Mouse (Mus musculus) limb, embryonic 15.5 days (tissue): Measurements from ENCODE around the gene Tmem88. TPM values are rescaled to one million over a fixed set of nuclear protein-coding genes. Genes with fewer than 3 reads are reported as not detected.

Source experiments
- ATAC-seq: fragments of 200-750 bp; cut with Nextera tagmentation; 2 replicates; pipeline ENCODE4 v1.8.0; 2017; ENCODE audit warnings: low read depth, moderate TSS enrichment; ENCODE audit not compliant: insufficient number of reproducible peaks, low FRiP score, low TSS enrichment
- H3K27ac ChIP-seq: fragments of 300-500 bp; sonication (generic); 2 replicates; pipeline ENCODE4 v1.5.1; 2015; ENCODE audit warnings: moderate library complexity, mild to moderate bottlenecking, inconsistent platforms
- H3K27me3 ChIP-seq: fragments of 300-500 bp; sonication (generic); 2 replicates; pipeline ENCODE4 v1.6.1; 2015; ENCODE audit warnings: inconsistent platforms
- H3K36me3 ChIP-seq: fragments of 300-500 bp; sonication (generic); 2 replicates; pipeline ENCODE4 v1.6.1; 2015; ENCODE audit warnings: inconsistent platforms
- H3K4me1 ChIP-seq: fragments of 300-500 bp; sonication (generic); 2 replicates; pipeline ENCODE4 v1.6.1; 2015; ENCODE audit warnings: inconsistent platforms
- H3K4me2 ChIP-seq: fragments of 300-500 bp; sonication (generic); 2 replicates; pipeline ENCODE4 v1.6.1; 2015; ENCODE audit warnings: mild to moderate bottlenecking, inconsistent platforms
- H3K4me3 ChIP-seq: fragments of 300-500 bp; sonication (generic); 2 replicates; pipeline ENCODE4 v1.5.1; 2015; ENCODE audit warnings: mild to moderate bottlenecking, inconsistent platforms
- H3K9ac ChIP-seq: fragments of 300-500 bp; sonication (generic); 2 replicates; pipeline ENCODE4 v1.6.1; 2015; ENCODE audit warnings: inconsistent platforms
- H3K9me3 ChIP-seq: fragments of 300-500 bp; sonication (generic); 2 replicates; pipeline ENCODE4 v1.6.1; 2016; ENCODE audit warnings: inconsistent platforms
- WGBS: fragments of 180-500 bp; shearing (Covaris S2); methylation state at CpG from one replicate; pipeline ENCODE4 v1.1.7; 2015; 5-methylcytosine and 5-hydroxymethylcytosine counted together
- polyA plus RNA-seq: library from polyadenylated mRNA; unstranded; fragments of >200 nt; fragmentation: Nextera tagmentation; extraction: Ambion mirVana; gene quantifications from 2 replicates; pipeline ENCODE4 v1.2.1, GENCODE M21; 2015

Tmem88 gene
- polyA plus RNA-seq, 1 experiment from 2014 or later = 18.8 TPM

DNA sequence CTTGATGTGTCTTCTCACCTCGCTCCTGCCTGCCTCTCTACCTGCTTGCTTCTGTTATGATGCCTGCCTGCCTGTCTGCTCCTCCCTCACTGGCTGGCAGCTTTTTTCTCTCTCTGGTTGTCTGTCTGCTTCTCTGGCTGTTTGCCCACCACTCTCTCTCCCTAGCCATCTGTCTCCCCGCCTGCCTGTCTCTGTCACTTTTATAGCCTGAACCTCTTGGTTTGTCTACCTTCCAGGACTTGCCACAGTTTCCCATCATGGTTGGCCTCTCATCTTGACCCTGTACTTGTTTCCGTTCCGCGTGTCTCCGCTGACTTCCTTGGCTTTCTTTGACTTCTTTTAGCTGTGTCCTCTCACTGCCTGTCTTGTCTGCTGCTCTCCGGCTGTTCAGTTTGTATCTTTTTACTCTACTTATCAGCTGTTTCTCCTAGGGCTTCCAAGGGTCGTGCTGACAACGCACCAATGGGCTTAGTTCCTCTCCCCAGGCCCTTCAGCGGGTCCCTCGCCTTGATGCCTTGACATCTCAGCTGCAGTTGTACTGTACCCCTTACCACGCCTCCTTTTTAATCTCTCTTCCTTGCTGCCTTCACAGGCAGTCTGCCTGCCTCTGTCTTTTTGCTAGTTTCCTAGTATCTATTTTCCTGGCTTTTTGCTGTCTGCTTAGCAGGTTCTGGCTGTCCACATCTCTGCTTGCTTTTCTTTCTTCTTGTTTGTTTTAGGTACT is 25.8 kb downstream of the Tmem88 start:
- H3K27ac ChIP-seq = peak overlapping the region; percentile 59
- no peak overlapping the region for H3K4me2 ChIP-seq
- H3K4me1 ChIP-seq = peaks cover 32% of the 10 kb centered on the region
- no peak overlapping the region for H3K4me3 ChIP-seq
- H3K9me3 ChIP-seq = no peaks in the 10 kb centered on the region
- no peak overlapping the region for H3K9ac ChIP-seq
- peaks cover 15% of the 10 kb centered on the region; the same call in 1 of the 2 replicates for H3K36me3 ChIP-seq
- ATAC-seq = no peak
- WGBS = 61% methylated on average over 12 of the region's 12 CpGs
- no peaks in the 10 kb centered on the region for H3K27me3 ChIP-seq

DNA sequence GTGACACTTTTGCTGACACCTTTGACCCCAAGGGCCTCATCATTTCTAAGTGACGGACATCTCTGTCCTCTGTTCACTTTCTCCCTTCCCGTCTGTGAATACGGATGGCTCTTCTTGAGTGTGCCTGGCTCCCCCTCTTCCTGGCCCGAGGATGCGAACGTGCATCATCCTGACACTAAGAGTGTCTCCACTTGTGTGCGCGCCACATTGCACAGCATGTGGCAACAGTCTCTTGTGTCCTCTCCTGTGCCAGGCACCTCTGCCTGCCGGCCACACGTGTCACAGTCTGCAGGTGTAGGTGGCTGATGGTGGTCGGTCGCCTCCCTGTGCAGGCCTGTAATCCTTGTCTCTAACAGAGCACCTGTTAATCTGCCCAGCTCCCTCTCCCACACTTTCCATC is 26.4 kb downstream of the Tmem88 start:
- no peak for ATAC-seq
- no peaks in the 10 kb centered on the region for H3K27me3 ChIP-seq
- 59% methylated on average over 12 of the region's 12 CpGs for WGBS
- H3K4me3 ChIP-seq = no peak overlapping the region
- no peak overlapping the region for H3K9ac ChIP-seq
- no peaks in the 10 kb centered on the region for H3K9me3 ChIP-seq
- peak overlapping the region; percentile 86 for H3K27ac ChIP-seq
- H3K4me1 ChIP-seq = peaks cover 37% of the 10 kb centered on the region
- peaks cover 15% of the 10 kb centered on the region; the same call in 1 of the 2 replicates for H3K36me3 ChIP-seq
- no peak overlapping the region; the same call in 1 of the 2 replicates for H3K4me2 ChIP-seq

DNA sequence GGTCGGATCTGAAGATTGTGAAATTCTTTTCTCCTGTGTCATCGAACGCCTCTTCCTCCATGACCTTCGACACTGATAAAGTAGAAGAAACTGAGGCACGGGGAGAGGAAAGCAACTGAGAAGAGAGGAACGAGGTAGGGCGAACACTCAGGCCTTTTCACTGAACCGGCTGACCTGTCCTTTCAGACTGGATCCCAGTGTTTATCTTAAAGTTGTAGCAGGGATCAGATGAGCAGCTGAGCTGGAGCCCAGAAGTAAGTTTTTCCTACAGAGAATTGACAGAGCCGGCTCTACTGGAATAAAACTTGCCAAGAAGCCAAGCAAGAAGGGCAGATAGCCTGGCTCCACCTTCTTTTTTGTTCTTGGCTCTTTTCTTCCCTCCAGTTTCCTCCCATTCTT is 27.2 kb downstream of the Tmem88 start:
- WGBS = 35% methylated on average over 9 of the region's 9 CpGs
- H3K4me2 ChIP-seq = peak overlapping the region; percentile 25
- H3K27ac ChIP-seq = peak overlapping the region; percentile 86
- H3K4me1 ChIP-seq = peaks cover 44% of the 10 kb centered on the region
- H3K36me3 ChIP-seq = peaks cover 14% of the 10 kb centered on the region; the same call in 1 of the 2 replicates
- no peaks in the 10 kb centered on the region for H3K9me3 ChIP-seq
- no peak overlapping the region for H3K9ac ChIP-seq
- no peak for ATAC-seq
- H3K4me3 ChIP-seq = peak overlapping the region; percentile 10; the same call in 1 of the 2 replicates
- H3K27me3 ChIP-seq = no peaks in the 10 kb centered on the region

DNA sequence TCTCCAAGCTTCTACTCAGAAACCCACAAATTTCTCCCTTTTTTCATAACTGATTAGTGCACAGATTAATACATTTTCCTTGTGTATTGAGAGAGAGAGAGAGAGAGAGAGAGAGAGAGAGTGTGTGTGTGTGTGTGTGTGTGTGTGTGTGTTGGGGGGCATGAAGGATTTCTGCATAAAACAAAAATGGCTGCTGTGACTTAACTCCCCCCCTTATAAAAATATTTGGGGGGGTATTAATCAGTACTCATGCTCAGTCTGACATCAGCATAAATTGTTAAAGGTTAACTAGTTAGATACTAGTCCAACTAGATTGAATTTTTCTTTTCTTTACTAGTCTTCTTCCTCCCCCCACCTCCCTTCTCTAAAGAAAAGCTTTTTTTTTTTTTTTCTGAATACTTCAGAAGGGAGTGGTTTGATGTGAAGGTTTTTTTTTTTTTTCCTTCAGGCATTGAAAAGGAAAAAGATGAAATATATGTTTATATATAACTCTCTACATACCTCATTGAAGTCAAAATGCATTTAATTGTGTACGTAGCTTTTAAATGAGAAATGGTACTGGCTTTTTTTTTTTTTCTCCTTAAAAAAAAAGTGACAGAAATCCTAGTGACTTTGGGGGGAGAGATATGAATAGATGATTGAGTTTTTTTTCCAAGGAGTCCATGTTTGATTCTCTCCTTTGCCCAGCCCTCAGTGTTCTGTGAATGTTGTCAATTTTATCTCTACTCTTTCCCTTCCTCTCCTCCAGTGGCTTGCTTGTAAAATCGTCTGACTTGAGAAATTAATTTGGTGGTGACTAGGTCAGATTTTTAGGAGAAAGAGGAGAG is 27.8 kb downstream of the Tmem88 start:
- peaks cover 51% of the 10 kb centered on the region for H3K4me1 ChIP-seq
- WGBS = 16% methylated on average over 2 of the region's 2 CpGs
- H3K4me3 ChIP-seq = peak overlapping the region; percentile 81
- H3K27ac ChIP-seq = peak overlapping the region; percentile 99
- H3K9me3 ChIP-seq = no peaks in the 10 kb centered on the region
- H3K4me2 ChIP-seq = peak overlapping the region; percentile 87
- H3K9ac ChIP-seq = 0 out of 2 replicates have a peak overlapping the region, but pooled peaks have one; percentile 10
- no peak for ATAC-seq
- H3K27me3 ChIP-seq = no peaks in the 10 kb centered on the region
- H3K36me3 ChIP-seq = 0 out of 2 replicates have a peak, but pooled peaks cover 11% of the 10 kb centered on the region

DNA sequence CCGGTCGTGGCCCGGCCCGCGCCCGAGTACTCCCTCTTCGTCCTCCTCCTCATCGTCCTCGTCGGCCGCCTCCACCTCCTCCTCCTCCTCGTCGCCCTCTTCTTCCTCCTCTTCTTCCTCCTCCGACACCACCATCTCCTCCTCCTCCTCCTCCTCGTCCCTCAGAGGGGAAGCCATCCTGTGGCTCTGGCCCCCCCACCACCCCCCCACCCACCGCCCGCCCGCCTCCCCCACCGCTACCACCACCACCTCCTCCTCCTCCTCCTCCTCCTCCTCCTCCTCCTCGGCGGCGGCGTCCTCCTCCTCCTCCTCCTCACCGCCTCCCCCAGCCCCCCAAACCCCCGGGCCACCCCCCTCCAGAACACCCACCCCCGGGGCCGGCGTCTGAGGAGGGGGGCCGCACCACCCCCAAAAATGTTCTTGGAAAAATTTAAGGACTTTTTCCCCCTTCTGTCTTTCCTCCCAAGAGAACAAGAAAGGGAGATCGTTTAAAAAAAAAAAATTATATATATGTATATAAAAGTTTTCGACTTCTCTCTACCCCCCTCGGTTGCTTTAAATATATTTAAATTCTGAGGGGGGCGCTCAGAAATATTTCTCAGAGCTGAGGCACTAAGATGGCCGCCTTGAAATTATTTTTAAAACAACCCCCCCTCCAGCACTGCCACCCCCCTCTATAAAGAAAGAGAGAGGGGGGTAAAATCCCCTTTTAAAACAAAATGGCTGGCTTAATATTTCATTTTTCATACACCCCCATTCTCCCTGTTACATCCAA is 28.6 kb downstream of the Tmem88 start, which contains the start of gene Chd3:
Gene Chd3, minus strand, starts transcription at position 192 of the 775 bp plus-strand sequence.
- peak within 1 kb of the TSS; percentile 98 for H3K9ac ChIP-seq
- H3K9me3 ChIP-seq = no peaks in the 10 kb centered on the region
- under 1% methylated on average over 10 of the region's 34 CpGs for WGBS
- no peak for ATAC-seq
- peak within 1 kb of the TSS; percentile 87 for H3K4me2 ChIP-seq
- H3K27me3 ChIP-seq = no peaks in the 10 kb centered on the region
- H3K27ac ChIP-seq = peak within 1 kb of the TSS; percentile 99
- H3K36me3 ChIP-seq = peaks cover 12% of the 10 kb centered on the region; the same call in 1 of the 2 replicates
- H3K4me3 ChIP-seq = peak within 1 kb of the TSS; percentile 81
- peaks cover 59% of the 10 kb centered on the region for H3K4me1 ChIP-seq

DNA sequence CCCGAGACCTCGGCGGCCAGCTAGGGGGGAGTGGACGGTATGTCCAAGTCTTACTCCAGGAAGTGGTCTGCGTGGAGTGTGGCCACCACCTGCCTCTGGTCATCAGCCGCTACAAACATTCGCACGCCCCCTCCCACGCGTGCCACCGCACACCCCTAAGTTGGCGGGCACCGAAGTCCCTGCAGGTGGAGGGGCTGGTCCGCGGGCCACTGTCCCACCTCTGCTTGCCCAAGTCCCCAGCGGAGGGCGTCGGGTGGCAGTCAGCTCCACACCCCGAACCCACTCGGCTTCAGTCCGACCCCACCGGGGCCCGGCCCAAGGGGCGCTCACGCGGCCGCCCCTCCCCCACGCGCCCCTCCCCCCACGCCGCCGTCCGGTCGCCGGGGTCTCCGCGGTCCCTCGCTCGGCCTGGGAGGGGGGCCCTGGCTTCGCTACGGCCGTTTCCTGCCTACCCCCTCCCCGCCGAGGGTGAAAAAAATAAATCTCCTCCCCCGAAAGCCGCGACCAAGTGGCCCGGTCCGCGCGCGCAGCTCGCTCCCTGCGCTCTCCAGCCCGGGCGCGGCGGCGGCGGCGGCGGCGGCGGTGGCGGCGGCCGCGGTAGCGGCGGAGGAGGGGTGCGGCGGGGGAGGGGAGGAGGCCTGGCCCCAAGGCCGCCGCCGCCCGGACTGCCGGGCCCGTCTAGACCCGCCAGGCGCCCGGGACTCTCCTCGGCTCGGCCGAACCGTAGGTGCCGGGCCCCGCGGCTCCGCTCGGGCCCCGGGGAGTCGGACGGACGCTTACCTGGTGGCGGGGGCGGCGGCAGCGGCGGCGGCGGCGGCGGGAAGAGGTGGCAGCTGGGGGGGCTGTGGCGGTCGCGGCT is 29.4 kb downstream of the Tmem88 start:
- H3K4me2 ChIP-seq = peak overlapping the region; percentile 87
- H3K4me1 ChIP-seq = peaks cover 63% of the 10 kb centered on the region
- no peaks in the 10 kb centered on the region for H3K27me3 ChIP-seq
- no peak for ATAC-seq
- H3K9ac ChIP-seq = peak overlapping the region; percentile 98
- no peaks in the 10 kb centered on the region for H3K9me3 ChIP-seq
- H3K36me3 ChIP-seq = peaks cover 11% of the 10 kb centered on the region
- peak overlapping the region; percentile 81 for H3K4me3 ChIP-seq
- 1% methylated on average over 73 of the region's 106 CpGs for WGBS
- H3K27ac ChIP-seq = peak overlapping the region; percentile 99

DNA sequence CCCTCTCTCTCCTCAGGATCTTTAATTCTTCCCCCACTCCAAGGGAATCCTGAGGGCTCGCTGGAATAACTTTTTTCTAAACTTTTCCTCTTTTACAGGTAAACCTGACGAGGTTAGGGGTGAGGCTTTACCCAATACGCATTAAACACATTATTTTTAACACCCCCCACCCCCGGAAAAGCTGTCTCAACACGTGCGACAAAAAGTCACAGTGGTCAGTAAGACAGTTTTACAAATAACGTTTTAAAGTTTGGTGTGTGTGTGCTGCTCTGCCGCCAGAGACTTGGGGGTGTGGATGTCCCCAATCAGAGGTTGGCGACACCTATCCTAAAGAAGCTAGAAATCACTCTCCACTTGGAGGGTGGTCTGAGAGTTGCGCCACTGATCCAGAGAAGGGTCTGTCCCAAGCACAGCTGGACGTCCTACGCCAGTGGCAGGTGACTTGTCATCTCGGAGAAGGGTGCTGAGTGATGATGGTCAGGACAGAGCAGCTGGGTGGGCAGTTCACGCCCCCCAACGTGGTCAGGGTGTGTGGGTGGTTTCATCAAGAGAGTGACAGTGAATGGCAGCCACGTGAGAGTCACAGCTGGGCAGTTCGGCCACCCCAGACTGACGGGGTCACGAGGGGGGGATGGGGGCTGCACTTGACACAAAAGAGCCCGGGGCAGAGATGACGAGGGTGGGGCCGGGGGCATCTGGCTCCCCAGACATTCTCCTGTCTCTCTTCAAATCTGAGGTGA is 30.2 kb downstream of the Tmem88 start:
- H3K9ac ChIP-seq = peak overlapping the region; percentile 98
- no peaks in the 10 kb centered on the region for H3K27me3 ChIP-seq
- WGBS = under 1% methylated on average over 22 of the region's 22 CpGs
- peaks cover 16% of the 10 kb centered on the region for H3K36me3 ChIP-seq
- peak overlapping the region; percentile 81 for H3K4me3 ChIP-seq
- no peak for ATAC-seq
- H3K9me3 ChIP-seq = no peaks in the 10 kb centered on the region
- peak overlapping the region; percentile 99 for H3K27ac ChIP-seq
- H3K4me2 ChIP-seq = peak overlapping the region; percentile 87
- H3K4me1 ChIP-seq = peaks cover 66% of the 10 kb centered on the region

DNA sequence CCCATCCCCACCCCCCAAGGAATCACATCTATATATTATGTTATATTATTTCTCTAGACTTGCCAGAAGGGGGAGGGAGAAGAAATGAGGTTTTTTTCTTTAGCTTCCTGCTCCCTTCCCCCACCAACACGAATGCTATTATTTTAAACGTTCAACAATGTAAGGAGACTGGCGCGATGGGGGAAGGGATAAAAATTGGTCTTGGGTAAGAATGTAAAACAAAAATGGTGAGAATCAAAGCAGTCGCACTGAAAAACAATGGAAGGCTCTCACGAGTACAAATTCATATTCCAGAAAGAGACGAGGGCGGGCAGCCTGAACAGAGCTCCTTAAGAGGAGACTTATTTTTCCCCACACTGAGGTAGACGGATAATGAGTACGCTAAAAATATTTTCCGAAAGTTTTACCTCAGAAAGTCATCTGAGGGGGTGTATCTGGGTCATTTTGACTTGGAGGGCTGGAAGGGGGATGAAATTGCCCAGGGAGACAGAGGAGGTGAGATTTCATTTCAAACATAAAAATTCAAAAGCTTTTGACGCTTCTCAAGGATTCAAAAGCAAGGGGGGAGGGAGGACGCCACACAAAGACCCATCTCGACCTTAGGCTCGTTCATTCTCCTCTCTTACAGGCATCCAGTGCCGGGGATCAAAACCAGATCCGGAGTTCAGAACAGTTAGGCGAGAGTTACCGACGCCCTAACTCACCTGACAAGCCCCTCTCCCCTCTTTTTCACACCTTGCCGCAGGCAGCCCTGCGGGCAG is 31.0 kb downstream of the Tmem88 start:
- Histone ChIP-seq H3K36me3 (peaks cover 23% of the 10 kb centered on the region), H3K9ac (peak overlapping the region; percentile 98), H3K4me3 (peak overlapping the region; percentile 81), H3K27ac (peak overlapping the region; percentile 99), H3K4me2 (peak overlapping the region; percentile 87), H3K4me1 (peaks cover 66% of the 10 kb centered on the region), H3K9me3 (no peaks in the 10 kb centered on the region), H3K27me3 (no peaks in the 10 kb centered on the region)
- no peak for ATAC-seq
- WGBS = under 1% methylated on average over 22 of the region's 22 CpGs

DNA sequence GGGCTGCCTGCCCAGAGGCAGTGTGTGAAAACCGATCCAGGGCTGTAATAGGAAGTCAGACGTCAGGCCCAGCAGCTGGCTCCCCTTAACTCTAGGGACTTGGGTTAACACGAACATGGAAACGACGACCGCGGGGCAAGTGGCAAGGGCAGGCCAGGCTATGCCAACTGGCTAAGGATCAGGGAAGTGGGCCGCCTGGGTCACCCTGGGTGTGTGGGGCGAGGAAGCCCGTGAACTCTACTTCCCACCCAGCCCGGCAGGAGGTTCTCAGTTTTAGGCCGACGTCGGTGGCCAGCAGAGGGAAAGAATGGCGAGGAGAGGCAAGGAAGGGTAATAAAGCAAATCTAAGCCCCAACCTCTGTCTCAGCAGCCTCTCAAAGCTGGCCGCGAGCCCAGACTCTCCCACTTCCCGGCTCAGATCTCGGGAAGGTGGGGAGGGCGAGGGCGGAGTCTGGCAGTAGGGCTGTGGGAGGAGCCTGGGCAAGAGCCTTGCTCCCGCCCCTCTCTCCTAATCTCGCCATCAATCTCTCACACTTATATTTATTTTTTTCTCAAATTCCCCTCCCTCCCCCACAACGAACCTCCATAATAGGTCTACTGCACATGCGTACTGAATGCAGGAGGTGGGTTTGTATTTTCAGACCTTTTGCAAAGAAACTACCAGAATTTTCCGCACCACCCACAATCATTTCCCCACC is 31.7 kb downstream of the Tmem88 start:
- peak; percentile 86 for ATAC-seq
- Histone ChIP-seq H3K9ac (peak overlapping the region; percentile 39; the same call in 1 of the 2 replicates), H3K27me3 (no peaks in the 10 kb centered on the region), H3K9me3 (no peaks in the 10 kb centered on the region), H3K36me3 (peaks cover 30% of the 10 kb centered on the region), H3K4me2 (peak overlapping the region; percentile 87), H3K4me3 (peak overlapping the region; percentile 81), H3K27ac (peak overlapping the region; percentile 99), H3K4me1 (peaks cover 58% of the 10 kb centered on the region)
- WGBS = 0% methylated on average over 26 of the region's 26 CpGs
